Mouse (Mus musculus): ENCODE results near the gene Mia. TPM values are rescaled to one million over a fixed set of nuclear protein-coding genes. Genes with fewer than 3 reads are reported as not detected.

Mia gene
- polyA plus RNA-seq, 1 experiment from 2014 or later, result 28.5 TPM

DNA sequence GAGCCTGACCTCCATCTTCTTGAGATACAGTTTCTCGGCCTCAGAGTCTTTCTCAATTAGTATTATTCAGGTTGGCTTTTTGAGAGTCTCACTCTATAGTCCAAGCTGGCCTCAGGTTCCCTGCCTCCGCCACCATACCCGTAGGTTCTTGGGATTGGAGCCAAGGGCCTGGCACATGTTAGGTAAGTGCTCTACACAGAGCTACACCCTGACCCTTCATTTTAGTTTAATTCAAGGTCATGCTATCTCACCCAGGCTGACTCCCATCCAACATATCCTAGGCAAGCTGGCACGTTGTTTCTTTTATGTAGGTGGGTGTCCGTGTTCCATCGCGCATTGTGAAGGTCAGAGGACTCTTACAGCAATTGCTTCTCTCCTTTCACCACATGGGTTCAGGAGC lies 6.1 kb downstream of the Mia start:
- DNase-seq (ENCODE audit: low spot score) (no peak), ATAC-seq (ENCODE audit: low FRiP score) (no peak)
- H3K27me3 ChIP-seq (ENCODE audit: control insufficient read depth, insufficient read depth, low read length), result no peaks in the 10 kb centered on the region
- H3K4me3 ChIP-seq (replicated peaks; ENCODE audit: low read length), result no peak overlapping the region
- H3K4me2 ChIP-seq (replicated peaks), result no peak overlapping the region
- 97% methylated on average over 7 of the region's 7 CpGs for WGBS
- H3K9me3 ChIP-seq (ENCODE audit: control insufficient read depth, low read length), result no peaks in the 10 kb centered on the region
- H3K9ac ChIP-seq, result no peak overlapping the region
- peaks cover 9% of the 10 kb centered on the region for H3K4me1 ChIP-seq (replicated peaks; ENCODE audit: control insufficient read depth, insufficient read depth, low read length)
- peaks cover 46% of the 10 kb centered on the region for H3K36me3 ChIP-seq (replicated peaks; ENCODE audit: control insufficient read depth, insufficient read depth)
- H3K27ac ChIP-seq, result no peak overlapping the region

GRCm38 (mm10) chr7:27174496-27174895 lies 6.5 kb downstream of the Mia start:
- H3K4me1 ChIP-seq (replicated peaks; ENCODE audit: control insufficient read depth, insufficient read depth, low read length), result peaks cover 8% of the 10 kb centered on the region
- ATAC-seq (ENCODE audit: low FRiP score) (no peak), DNase-seq (ENCODE audit: low spot score) (no peak)
- WGBS, result 95% methylated on average over 15 of the region's 15 CpGs
- H3K4me2 ChIP-seq (replicated peaks), result no peak overlapping the region
- no peaks in the 10 kb centered on the region for H3K9me3 ChIP-seq (ENCODE audit: control insufficient read depth, low read length)
- no peaks in the 10 kb centered on the region for H3K27me3 ChIP-seq (ENCODE audit: control insufficient read depth, insufficient read depth, low read length)
- H3K9ac ChIP-seq, result no peak overlapping the region
- H3K27ac ChIP-seq, result no peak overlapping the region
- no peak overlapping the region for H3K4me3 ChIP-seq (replicated peaks; ENCODE audit: low read length)
- peaks cover 47% of the 10 kb centered on the region for H3K36me3 ChIP-seq (replicated peaks; ENCODE audit: control insufficient read depth, insufficient read depth)

DNA sequence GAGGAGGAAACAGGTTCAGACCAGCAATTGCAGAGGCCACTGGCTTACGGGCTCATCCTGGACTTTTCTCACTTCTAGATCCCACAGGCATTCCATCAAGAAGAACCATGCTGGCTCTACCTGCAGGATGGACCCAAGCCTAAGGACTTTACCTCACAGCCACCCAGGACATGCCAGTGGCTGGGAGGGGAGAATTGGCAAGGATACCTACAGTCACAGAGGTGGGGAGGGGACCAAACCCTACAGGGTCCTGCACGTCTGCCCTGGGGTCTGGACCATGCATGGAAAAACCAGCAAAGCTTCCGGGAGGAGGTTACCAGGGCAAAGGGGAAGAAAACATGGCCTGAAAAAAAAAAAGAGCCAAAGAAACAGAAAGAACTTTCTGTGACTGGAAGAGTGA lies 10.0 kb downstream of the Mia start:
- peaks cover 50% of the 10 kb centered on the region for H3K36me3 ChIP-seq (replicated peaks; ENCODE audit: control insufficient read depth, insufficient read depth)
- H3K4me1 ChIP-seq (replicated peaks; ENCODE audit: control insufficient read depth, insufficient read depth, low read length), result peaks cover 5% of the 10 kb centered on the region; the same call in 1 of the 2 replicates
- 96% methylated on average over 3 of the region's 3 CpGs for WGBS
- no peak overlapping the region for H3K4me3 ChIP-seq (replicated peaks; ENCODE audit: low read length)
- no peaks in the 10 kb centered on the region for H3K27me3 ChIP-seq (ENCODE audit: control insufficient read depth, insufficient read depth, low read length)
- H3K9me3 ChIP-seq (ENCODE audit: control insufficient read depth, low read length), result no peaks in the 10 kb centered on the region
- no peak overlapping the region for H3K4me2 ChIP-seq (replicated peaks)
- DNase-seq (ENCODE audit: low spot score), result no peak
- no peak overlapping the region for H3K27ac ChIP-seq
- no peak for ATAC-seq (ENCODE audit: low FRiP score)
- H3K9ac ChIP-seq, result no peak overlapping the region

DNA sequence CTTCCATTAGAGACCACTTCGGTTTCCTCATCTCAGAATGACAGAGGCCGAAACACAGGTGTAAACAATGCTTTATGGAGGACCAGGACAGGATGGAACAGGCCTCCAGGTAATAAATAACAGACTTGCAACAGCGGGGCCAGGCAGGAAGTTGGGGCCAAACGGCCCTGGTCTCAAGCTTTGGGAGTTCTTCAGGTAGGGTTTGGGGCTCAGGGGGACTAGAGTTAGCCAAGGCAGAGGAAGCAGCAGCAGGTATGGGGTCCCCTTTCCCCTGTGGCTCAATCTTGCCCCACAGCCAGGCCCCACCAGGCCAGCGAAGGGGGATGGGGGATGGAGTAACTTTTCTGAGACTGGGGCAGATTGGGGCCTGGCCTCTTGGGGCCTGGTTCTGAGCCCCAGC lies 12.6 kb downstream of the Mia start:
- H3K27me3 ChIP-seq (ENCODE audit: control insufficient read depth, insufficient read depth, low read length), result no peaks in the 10 kb centered on the region
- H3K9ac ChIP-seq, result no peak overlapping the region
- H3K27ac ChIP-seq, result no peak overlapping the region
- no peaks in the 10 kb centered on the region for H3K9me3 ChIP-seq (ENCODE audit: control insufficient read depth, low read length)
- H3K4me1 ChIP-seq (replicated peaks; ENCODE audit: control insufficient read depth, insufficient read depth, low read length), result peaks cover 28% of the 10 kb centered on the region
- WGBS, result 96% methylated on average over 5 of the region's 5 CpGs
- H3K36me3 ChIP-seq (replicated peaks; ENCODE audit: control insufficient read depth, insufficient read depth), result peaks cover 53% of the 10 kb centered on the region
- DNase-seq (ENCODE audit: low spot score), result no peak
- no peak overlapping the region for H3K4me3 ChIP-seq (replicated peaks; ENCODE audit: low read length)
- H3K4me2 ChIP-seq (replicated peaks), result no peak overlapping the region
- no peak for ATAC-seq (ENCODE audit: low FRiP score)

GRCm38 (mm10) chr7:27167475-27168094 lies 13.4 kb downstream of the Mia start:
- H3K4me1 ChIP-seq (replicated peaks; ENCODE audit: control insufficient read depth, insufficient read depth, low read length), result peaks cover 35% of the 10 kb centered on the region

GRCm38 (mm10) chr7:27166614-27167474 lies 14.1 kb downstream of the Mia start, which contains the start of gene Egln2:
Gene Egln2 (minus strand): TSS chr7:27166802.
- Histone ChIP-seq H3K9me3 (ENCODE audit: control insufficient read depth, low read length) (no peaks in the 10 kb centered on the region), H3K4me1 (replicated peaks; ENCODE audit: control insufficient read depth, insufficient read depth, low read length) (peaks cover 43% of the 10 kb centered on the region), H3K9ac (peak within 1 kb of the TSS; percentile 88), H3K4me2 (replicated peaks) (peak within 1 kb of the TSS; percentile 64), H3K27me3 (ENCODE audit: control insufficient read depth, insufficient read depth, low read length) (no peaks in the 10 kb centered on the region), H3K36me3 (replicated peaks; ENCODE audit: control insufficient read depth, insufficient read depth) (peaks cover 52% of the 10 kb centered on the region), H3K4me3 (replicated peaks; ENCODE audit: low read length) (peak within 1 kb of the TSS; percentile 88), H3K27ac (peak within 1 kb of the TSS; percentile 99)
- DNase-seq (ENCODE audit: low spot score) (peak; percentile 95), ATAC-seq (ENCODE audit: low FRiP score) (peak; percentile 86)
- whole genome bisulfite sequencing, result 2% methylated on average over 61 of the region's 61 CpGs

More at GRCm38 (mm10) chr7:27167475-27168094, 13.4 kb downstream of the Mia start:
- Histone ChIP-seq H3K9me3 (ENCODE audit: control insufficient read depth, low read length) (no peaks in the 10 kb centered on the region), H3K27ac (peak overlapping the region; percentile 99), H3K27me3 (ENCODE audit: control insufficient read depth, insufficient read depth, low read length) (no peaks in the 10 kb centered on the region), H3K4me3 (replicated peaks; ENCODE audit: low read length) (peak overlapping the region; percentile 88), H3K9ac (peak overlapping the region; percentile 88), H3K4me2 (replicated peaks) (peak overlapping the region; percentile 64), H3K36me3 (replicated peaks; ENCODE audit: control insufficient read depth, insufficient read depth) (peaks cover 53% of the 10 kb centered on the region)
- DNase-seq (ENCODE audit: low spot score) (no peak), ATAC-seq (ENCODE audit: low FRiP score) (no peak)
- WGBS, result 79% methylated on average over 11 of the region's 11 CpGs

- under 1% methylated on average over 24 of the region's 43 CpGs for WGBS
- peak; percentile 79 for DNase-seq (ENCODE audit: low spot score)
- H3K36me3 ChIP-seq (replicated peaks; ENCODE audit: control insufficient read depth, insufficient read depth), result peaks cover 52% of the 10 kb centered on the region
- no peaks in the 10 kb centered on the region for H3K9me3 ChIP-seq (ENCODE audit: control insufficient read depth, low read length)
- peak overlapping the region; percentile 64 for H3K4me2 ChIP-seq (replicated peaks)
- ATAC-seq (ENCODE audit: low FRiP score), result peak; percentile 57
- no peaks in the 10 kb centered on the region for H3K27me3 ChIP-seq (ENCODE audit: control insufficient read depth, insufficient read depth, low read length)
- H3K27ac ChIP-seq, result peak overlapping the region; percentile 99
- peaks cover 47% of the 10 kb centered on the region for H3K4me1 ChIP-seq (replicated peaks; ENCODE audit: control insufficient read depth, insufficient read depth, low read length)
- H3K4me3 ChIP-seq (replicated peaks; ENCODE audit: low read length), result peak overlapping the region; percentile 88
- peak overlapping the region; percentile 88 for H3K9ac ChIP-seq
Observed at GRCm38 (mm10) chr7:27166229-27166613, 14.7 kb downstream of the Mia start.

DNA sequence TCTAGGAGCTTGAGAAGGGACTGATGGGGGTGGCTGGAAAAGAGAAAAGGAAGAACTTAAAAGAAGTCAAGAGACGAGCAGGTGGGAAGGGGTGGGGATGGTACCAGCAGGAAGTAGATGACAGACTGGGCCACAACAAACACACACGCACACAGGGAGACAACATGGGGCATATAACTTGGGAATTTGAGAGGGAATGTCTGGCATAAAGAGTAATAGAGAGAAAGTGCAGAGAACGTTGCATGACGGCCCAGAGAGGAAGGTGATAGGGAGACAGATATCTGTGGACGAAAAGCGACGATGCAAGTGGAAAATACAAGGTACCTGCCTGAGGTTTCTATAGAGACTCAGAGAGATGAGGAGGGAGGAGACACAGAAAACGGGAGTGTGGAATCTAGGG lies 15.3 kb downstream of the Mia start:
- peaks cover 50% of the 10 kb centered on the region for H3K36me3 ChIP-seq (replicated peaks; ENCODE audit: control insufficient read depth, insufficient read depth)
- no peaks in the 10 kb centered on the region for H3K9me3 ChIP-seq (ENCODE audit: control insufficient read depth, low read length)
- H3K9ac ChIP-seq, result peak overlapping the region; percentile 88
- peak overlapping the region; percentile 99 for H3K27ac ChIP-seq
- peaks cover 47% of the 10 kb centered on the region for H3K4me1 ChIP-seq (replicated peaks; ENCODE audit: control insufficient read depth, insufficient read depth, low read length)
- ATAC-seq (ENCODE audit: low FRiP score) (0 out of 2 replicates have a peak, but pooled peaks have one; percentile 0), DNase-seq (ENCODE audit: low spot score) (no peak)
- H3K4me2 ChIP-seq (replicated peaks), result peak overlapping the region; percentile 64
- H3K4me3 ChIP-seq (replicated peaks; ENCODE audit: low read length), result peak overlapping the region; percentile 88
- H3K27me3 ChIP-seq (ENCODE audit: control insufficient read depth, insufficient read depth, low read length), result no peaks in the 10 kb centered on the region
- WGBS, result 4% methylated on average over 8 of the region's 8 CpGs

GRCm38 (mm10) chr7:27165007-27165655 lies 15.8 kb downstream of the Mia start:
- Histone ChIP-seq H3K9me3 (ENCODE audit: control insufficient read depth, low read length) (no peaks in the 10 kb centered on the region), H3K27me3 (ENCODE audit: control insufficient read depth, insufficient read depth, low read length) (no peaks in the 10 kb centered on the region), H3K27ac (no peak overlapping the region; the same call in 1 of the 2 replicates), H3K4me3 (replicated peaks; ENCODE audit: low read length) (peak overlapping the region; percentile 88), H3K9ac (peak overlapping the region; percentile 88), H3K4me2 (replicated peaks) (peak overlapping the region; percentile 64), H3K4me1 (replicated peaks; ENCODE audit: control insufficient read depth, insufficient read depth, low read length) (peaks cover 52% of the 10 kb centered on the region), H3K36me3 (replicated peaks; ENCODE audit: control insufficient read depth, insufficient read depth) (peaks cover 50% of the 10 kb centered on the region)
- DNase-seq (ENCODE audit: low spot score) (no peak), ATAC-seq (ENCODE audit: low FRiP score) (no peak)
- WGBS, result 78% methylated on average over 23 of the region's 23 CpGs
